Mouse (Mus musculus) urinary bladder, adult 2 months (tissue): Measurements from ENCODE around the gene Edem3. TPM values are rescaled to one million over a fixed set of nuclear protein-coding genes. Genes with fewer than 3 reads are reported as not detected.
"Not testable (repeated sequence)": the region's sequence is repeated elsewhere in the genome, so short reads cannot be mapped to it uniquely, and the experiment has no call there.

Source experiments
- DNase-seq: peaks from one replicate; pipeline ENCODE4 v3.0.0; 2022; ENCODE audit warnings: low spot score
- polyA plus RNA-seq: library from polyadenylated mRNA; depleted of rRNA; stranded (reverse); fragments of >200 nt; gene quantifications from 2 replicates; pipeline ENCODE4 v1.2.3, GENCODE M21; 2012

Edem3 gene
- polyA plus RNA-seq, 1 experiment: 12.3 TPM

DNA sequence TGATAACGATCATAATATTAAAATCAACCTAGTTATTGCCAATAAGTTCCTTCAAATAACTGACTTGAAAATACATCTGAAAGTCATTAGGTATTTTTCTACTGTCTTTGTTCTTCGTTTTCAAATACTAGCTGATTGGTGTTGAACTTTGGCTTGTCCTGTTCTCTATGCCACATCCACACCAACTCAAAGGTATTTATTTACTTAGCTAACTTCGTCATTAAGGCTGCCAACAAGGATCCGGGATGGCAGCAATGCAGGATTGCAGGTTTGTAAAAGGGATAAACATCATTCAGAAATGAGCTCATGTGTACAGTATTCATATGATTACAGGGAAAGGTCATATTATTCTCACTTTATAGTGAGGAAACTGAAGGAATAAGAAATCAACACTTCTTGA lies 2.2 kb upstream of the Edem3 start:
- no peak for DNase-seq

DNA sequence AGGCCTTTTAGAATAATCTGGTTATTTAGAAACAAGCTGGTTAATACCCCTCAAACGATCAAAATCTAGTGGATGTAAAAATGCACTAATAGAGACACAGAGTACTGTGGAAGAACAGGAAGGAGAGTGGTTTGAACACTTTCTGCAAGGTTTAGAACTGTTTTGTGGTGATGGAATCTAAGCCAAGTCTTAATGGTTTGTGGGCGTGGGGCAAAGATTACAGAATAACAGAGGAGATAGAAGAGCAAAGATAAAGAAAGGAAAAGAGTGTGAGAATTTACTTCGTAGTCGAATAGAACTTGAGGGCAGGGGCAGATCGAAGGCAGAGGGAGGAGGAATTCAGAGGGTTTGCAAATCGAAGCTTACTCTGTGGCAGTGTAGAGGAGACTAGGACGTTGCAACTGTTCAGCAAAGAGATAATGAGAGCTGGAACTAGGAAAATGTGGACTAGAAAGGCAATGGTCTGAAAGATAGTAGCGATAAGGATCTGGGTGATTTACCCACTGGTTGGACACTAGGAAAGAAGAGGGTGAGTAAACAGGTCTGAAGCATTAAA lies 1.7 kb upstream of the Edem3 start:
- no peak for DNase-seq

DNA sequence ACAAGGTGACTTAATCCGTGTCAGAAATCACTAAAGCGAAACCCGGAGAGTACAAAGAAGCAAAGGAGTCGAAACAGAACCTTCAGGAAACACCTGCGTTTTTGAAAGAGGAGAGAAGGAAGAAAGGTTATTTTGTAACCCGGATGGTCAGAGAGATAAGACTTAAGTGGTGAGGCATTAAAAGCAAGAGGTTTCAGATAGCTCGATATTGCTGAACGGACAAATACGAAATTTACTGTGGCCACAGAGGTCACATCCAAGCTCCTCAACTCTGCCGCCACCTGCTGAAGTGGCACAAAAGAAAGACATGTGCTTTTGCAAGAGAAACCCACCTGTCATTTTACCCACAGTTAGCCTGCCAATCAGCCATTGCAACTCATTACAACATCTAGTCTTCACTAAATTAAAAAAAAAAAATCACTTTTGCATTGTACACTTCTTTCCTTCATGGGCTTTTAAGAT lies 1.1 kb upstream of the Edem3 start:
- no peak for DNase-seq

DNA sequence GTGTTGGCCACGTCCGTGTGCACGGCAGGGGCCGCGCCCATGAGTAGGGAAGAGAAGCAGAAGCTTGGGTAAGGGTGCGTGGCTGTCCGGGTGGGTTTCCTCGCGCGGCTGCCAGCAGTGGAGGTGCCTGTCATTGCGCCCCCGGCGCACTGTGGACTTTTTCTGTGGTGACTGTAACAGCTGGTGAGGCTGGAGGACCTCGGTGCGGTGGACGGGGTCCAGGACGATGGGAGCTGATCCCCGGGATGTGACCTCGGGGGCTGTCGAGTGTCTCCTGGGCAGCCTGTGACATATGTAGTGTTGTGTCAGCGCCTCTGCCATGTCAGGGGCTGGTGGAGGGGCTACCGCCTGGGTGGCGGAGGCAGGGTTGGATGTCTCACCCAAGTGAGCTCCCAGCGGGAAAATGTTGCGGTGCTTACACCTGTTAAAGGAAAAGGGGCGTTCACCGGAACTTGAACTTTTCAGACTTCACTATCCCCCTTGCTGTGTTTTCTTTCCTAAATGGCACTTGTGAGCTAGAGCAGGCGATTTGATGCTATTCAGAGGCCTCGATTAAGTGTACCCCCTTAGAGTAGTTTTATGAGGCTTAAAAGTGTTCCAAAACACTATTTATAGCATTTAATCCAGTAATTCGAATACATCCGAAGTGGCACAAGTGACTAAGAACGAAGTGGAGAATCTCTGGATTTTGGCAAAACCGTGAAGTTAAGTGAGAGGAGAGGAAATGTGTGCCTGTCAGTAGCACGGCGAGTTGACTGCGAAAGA lies 671 bp downstream of the Edem3 start:
- no peak for DNase-seq

DNA sequence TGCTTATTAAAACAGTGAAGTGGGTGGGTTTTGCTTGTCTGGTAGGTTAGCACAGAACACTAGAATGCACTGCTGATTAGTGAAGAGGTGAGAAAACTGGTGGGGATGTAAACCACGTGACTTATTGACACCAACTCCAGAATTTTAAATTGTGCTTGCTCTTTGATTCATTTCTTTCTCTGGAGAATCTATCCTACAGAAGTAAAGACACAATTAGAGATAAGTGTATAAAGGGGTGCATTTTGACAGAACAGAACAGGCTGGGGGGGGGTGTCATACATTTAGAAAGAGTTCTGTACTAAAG lies 1.2 kb downstream of the Edem3 start:
- DNase-seq: no peak

DNA sequence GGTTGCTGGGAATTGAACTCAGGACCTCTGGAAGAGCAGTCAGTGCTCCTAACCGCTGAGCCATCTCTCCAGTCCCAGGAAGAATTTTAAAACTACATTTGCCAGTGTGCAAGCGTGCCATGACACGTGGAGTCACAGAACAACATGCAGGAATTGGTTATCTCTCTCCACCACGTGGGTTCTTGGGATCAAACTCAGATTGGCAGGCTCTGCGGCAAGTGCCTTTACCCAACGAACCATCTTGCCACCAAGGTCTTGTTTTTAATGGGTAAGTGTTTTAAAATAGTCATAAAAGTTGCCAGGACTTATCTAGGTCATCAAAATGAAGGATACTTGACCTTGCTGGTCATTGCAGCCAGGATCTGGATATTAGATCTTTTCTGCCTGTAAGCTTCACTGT lies 3.1 kb downstream of the Edem3 start:
- DNase-seq: no peak

DNA sequence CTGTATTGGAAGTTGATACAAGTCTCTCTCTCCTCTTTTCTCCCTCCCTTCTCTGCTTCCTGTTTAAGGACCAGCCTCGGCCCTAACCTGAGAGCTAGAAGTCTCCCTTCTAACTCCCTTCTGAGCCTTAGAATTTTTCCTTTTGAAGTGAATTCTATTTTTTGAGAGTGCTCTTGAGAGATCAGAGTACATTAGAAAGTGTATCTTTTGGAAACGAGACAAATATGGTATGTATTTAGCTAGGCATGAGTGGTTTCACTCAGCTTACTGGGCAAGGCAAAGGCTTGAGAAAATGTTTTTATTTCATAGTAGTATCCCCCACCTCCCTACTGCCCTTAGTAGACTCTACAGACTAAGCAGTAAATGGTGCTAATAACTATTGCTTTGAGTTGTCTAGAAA lies 3.8 kb downstream of the Edem3 start:
- DNase-seq: no peak

DNA sequence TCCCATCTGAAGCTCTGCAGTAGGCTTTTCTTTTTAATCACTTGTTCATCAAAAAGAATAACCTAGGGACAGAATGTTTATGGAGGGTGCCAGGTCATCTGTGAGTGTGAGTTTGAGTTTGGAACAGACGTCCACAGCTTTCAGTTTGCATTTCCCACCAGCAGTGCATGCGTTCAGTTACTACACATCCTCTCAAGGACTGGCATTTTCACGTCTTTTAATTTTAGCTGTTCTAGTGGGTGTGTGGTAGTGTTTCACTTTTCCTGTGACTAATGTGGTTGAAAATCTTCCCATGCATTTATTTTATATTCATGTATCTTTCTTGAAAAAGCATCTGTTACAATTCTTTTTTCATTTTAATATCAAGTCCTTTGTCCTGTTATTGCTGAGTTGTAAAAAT lies 9.1 kb downstream of the Edem3 start:
- no peak for DNase-seq

DNA sequence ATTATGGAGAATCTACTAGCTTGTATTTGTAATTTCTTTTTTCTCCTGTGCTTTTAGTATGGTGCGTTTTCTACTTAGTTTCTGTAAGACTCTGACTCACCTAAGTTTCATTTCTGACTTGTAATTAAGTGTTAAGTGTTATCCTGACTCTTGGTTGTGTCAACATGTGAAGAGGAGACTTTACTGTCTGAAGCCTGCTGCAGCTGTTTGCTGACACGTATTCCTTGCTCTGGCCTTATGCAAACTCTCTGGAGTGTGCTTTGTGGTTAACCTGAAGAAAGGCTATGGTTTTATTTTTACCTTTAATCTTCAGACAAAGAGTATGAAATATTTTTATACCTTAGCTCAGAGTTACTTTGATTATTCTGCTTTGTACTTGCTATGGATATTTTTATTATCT lies 11.0 kb downstream of the Edem3 start:
- no peak for DNase-seq

DNA sequence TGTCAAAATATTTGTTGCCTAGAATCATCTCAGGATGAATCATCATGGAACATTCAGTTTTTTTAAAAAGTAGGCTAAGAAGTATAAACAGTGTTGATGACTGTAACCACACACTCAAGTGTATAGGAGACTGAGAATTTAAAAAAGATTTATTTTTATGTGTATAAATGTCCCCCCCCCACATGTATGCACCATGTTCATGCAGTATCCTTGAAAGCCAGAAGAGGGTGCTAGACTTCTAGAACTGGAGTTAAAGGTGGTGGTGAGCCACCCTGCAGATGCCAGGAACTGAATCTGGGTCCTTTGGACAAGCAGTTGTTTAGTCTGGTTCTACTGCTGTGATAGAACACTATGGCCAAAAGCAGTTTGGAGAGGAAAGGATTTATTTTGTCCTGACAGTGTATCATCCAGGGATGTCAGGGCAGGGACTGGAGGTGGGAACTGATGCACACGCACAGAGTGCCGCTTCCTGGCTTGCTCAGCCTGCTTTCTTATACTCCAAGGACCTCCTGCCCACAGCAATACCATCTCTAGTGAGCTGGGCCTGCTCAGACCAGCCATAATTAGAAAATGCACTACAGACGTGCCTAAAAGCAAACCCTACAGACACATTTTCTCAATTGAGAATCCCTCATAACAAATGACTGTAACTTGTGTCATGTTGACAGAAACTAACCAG lies 11.9 kb downstream of the Edem3 start:
- no peak for DNase-seq

DNA sequence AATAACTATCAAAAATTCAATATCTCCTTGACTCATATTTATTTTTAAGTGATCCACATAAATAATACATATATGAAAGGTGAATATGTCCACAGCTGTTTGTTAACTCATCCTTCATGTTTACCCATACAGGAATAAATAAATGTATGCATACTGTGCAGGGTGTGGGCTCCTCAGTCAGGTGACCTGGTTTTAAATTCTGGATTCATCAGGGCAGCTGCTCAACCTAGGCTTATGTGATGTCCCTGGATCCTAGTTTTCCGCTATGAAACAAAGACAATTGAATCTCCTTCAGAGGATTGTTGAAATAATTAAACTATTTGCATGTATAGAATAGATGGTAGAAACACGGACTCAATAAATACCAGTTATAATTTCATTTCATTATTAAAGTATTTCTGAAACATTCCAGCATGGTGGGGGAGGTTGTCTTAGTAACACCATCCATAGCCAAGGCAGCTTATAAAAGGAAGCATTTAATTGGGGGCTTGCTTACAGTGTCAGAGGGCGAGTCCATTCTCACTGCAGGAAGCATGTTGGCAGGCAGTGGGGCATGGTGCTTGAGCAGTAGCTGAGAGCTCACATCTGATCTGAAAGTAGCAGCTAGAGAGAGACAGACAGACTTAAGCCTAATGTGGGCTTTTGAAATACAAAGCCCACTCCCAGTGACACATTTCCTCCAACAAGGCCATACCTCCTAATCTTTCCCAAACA lies 14.2 kb downstream of the Edem3 start:
- DNase-seq: no peak

DNA sequence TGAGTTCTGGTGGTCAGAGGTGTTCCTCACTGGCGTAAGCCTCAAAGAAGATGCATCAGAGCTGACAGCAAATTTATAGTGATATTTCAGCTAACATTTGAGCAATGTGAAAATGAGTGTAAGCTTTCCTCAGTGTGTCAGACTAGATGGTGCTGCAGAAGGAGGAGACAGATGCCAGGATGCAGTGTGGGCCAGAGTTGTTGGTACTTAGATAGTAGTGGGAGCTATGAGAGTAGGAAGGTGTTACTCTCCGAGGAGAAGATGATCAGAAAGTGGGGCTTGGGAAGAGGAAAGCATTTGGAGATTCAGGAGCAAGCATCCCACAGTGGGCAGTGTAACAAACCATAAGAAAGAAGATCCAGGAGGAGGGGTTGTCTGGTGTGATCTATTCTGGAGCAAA lies 22.4 kb downstream of the Edem3 start:
- DNase-seq: no peak

DNA sequence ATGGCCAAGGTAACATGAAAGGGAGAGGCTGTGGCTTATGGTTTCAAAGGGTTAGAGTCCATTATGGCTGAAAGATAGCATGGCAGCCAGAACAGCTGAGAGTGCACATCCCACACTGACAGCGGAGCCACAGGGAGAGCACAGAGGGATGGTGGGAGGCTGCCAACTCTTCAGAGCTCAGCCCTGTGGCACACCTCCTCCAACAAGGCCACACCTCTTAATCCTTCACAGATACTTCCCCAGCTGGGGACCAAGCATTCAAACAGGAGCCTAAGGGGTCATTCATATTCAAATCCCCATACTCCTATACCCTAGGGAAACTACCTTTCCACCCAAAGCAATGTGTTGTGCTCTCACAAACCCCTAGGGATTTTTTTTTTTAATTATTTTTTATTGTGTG lies 23.4 kb downstream of the Edem3 start:
- no peak for DNase-seq

DNA sequence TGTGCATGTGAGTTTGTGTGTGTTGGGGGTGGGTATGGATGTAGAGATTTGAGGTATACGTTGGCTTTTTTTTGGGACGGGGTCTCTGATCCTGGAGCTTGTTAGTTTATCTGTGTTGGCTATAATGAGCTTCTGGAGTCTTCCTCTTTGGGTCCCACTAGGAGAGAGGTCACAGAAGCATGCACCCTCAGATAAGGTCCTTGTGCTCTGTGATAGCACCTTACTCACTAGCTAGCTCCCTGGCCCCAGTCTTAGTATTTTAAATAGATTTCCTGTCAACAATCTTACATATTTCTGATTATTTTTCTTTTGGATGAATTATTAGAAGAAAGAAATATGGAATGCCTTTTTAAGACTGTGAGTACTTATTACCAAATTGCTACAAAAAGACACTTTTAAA lies 24.1 kb downstream of the Edem3 start:
- no peak for DNase-seq

DNA sequence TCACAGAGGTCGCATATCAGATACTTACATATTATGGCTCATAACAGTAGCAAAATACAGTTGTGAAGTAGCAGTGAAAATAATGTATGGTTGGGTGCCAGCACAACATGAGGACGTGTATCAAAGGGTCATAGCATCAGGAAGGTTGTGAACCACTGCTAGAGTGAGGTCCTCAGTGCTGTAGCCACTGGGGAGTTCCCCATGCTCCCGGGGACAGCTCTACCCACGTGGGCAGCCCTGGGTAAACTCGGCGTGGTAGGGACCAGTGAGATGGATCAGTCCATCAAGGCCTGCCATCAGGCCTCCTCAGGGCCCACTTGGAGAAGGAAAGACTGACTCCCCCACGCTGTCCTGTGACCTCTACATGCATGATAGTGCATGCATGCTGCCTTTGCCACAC lies 26.3 kb downstream of the Edem3 start:
- no peak for DNase-seq

DNA sequence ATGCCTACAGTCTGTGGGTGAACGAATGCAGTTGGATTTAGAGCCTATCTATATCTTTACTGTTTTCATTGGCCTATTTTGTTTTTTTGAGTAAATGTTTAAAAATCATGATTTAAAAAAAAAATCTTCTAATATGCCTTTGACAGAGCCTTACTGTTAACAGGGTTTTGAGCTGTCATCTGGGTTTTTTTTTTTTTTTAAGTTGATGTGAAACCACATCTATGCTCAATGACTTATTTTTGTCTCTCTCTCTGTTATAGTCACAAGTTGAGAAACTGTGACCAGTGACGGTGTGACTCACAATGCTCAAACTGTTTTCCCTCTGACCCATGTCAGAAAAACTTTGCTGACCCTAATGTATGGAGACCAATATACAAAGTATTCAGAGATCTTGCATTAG lies 28.2 kb downstream of the Edem3 start:
- DNase-seq: no peak

DNA sequence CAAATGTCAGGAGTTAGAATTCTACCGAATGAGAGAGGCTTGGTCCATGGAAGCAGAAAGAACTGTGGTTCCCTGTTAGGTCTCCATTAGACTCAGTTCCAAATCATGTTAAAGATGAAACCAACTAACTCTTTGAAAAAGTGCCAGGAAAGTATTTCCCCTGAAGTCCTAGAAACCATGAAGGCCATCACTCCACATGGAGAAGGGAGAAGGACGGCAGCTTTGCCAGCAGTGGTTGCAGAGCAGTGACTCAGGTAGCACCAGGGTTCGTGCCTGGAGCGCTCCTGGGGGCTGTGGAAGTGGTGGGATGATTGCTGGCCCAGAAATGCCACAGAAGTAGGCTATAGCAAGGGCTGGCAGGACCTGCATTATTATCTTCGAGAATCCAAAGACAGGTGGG lies 31.2 kb downstream of the Edem3 start:
- no peak for DNase-seq

DNA sequence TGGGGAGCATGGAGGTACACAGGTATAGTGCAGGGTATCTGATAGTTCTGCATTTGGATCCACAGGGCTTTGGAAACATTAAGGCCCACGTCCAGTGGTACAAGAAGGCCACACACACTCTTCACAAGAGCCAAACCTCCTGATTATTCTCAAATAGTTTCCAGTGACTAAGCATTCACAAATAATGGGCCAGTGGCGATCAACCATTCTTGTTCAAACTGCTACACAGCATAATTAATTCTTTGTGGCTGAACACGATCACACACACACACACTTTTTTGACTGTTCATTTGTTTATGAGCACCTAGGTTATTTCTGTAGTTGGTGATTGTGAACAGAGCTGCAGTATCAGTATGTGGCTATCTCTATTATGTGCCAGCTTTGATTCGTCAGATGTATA lies 34.0 kb downstream of the Edem3 start:
- DNase-seq: no peak

DNA sequence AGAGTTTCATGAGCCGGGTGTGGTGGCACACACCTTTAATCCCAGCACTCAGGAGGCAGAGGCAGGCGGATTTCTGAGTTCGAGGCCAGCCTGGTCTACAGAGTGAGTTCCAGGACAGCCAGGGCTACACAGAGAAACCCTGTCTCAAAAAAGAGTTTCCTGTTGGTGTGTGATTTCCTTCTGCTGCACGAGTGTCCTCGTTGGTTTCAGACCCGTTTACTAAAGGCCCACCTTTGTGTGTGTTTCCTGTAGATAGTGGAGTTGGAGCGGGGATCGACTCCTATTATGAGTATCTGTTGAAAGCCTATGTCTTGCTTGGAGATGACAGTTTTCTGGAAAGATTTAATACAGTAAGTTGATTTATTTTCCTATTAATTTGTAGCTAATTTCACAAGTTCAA lies 36.9 kb downstream of the Edem3 start:
- not testable (repeated sequence) for DNase-seq

DNA sequence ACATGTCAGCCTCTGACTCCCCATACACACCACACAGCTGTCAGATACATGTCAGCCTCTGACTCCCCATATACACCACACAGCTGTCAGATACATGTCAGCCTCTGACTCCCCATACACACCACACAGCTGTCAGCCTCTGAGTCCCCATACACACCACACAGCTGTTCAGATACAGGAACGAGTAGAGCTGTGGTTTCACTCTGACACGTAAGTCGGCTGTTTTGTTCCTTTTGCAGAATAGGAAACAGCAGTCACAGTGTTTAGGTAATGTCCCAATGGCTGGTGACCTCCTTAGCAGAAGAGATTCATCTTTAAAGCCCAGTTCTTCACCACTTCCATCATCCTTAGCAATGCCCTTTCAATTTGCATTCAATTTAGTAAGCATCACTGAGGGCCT lies 47.6 kb downstream of the Edem3 start:
- DNase-seq: not testable (repeated sequence)

DNA sequence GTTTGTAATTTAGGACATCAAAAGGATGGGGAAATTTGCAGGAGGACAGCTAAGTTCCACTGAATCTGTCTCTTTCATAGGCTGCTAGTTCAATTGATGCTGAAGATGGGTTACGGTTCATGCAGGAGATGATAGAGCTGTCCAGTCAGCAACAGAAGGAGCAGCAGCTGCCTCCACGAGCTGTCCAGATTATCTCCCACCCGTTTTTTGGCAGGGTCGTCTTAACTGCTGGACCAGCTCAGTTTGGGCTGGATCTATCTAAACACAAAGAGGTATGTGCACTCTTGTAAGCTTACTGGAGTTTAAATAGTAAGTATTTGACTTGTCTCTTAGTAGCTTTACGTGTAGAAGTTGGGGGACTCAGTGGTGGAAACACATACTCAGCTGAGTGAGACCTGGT lies 52.1 kb downstream of the Edem3 start:
- no peak for DNase-seq

DNA sequence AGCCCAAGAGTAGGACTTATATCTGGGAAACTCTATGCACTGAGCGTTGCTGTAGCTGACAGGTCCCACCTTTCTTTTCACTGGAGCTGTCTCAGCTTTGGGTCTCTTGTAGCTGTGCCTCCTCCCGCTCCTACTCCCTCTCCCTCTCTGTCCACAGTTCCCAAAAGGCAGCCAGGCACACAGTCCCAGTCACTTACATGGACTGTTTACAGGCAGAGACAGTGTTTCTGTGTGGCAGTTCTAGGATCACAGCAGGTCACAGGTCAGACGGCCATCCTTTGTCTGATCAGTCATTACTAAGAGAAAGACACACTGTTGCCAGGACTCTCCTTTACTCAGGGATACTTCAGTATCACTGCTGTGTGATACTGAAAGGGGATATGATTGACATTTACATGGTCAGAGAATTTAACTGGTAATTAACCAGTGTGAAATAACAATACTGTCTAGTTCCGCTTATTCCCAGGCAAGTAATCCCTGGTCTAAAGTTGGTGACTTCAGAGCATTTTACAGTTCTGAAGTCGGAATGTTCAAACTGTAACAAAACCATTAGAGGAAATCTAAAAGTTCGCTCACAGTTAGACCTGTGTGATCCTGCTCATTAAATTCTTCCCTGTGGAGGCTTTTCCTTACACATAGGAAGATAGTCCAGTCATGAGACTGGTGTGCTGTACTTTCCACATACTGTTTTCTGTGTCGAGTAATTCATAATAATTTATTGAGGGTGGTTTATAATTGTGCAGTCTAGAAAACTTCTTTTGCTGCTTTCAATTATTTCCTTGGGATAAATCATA lies 55.7 kb downstream of the Edem3 start:
- no peak for DNase-seq
